Mouse (Mus musculus): ENCODE measurements around the gene Klc1.

DNA sequence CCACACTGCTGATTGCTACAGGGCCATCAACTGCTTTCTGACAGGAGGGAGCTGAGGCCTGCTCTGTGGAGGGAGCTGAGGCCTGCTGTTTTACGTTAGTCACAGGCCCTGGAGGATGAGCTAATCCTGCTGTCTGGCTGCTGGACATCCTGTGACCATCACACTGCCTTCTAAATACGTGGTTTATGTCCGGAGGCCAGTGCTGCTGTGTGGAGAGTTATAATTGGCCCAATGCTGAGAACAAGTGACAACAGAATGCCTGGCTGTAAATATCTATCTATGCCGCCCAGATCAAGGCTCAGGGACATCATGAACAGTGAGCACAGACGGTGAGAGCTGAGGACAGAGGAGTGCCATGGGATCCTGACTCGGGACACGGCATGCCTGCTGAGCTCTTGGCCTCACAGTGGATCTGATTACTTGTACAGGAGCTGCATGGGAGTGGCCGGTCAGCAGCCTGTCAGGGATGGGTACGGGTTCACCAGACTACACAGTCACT lies 89.7 kb downstream of the Klc1 start:
- no peak for TF ChIP-seq POLR2A (IDR thresholded peaks at IDR 0.05; ENCODE audit: control insufficient read depth, extremely low read depth, insufficient read depth, low read length, poor library complexity)
- no peak for TF ChIP-seq CTCF (IDR thresholded peaks at IDR 0.05; ENCODE audit: borderline replicate concordance, control insufficient read depth, extremely low read depth, insufficient read depth, low read length, poor library complexity)
